Mouse (Mus musculus) left cerebral cortex, adult 9 months (tissue): Measurements from ENCODE around the gene Hs2st1.
"Not testable (repeated sequence)": the region's sequence is repeated elsewhere in the genome, so short reads cannot be mapped to it uniquely, and the experiment has no call there.

Source experiments
- DNase-seq, 2 experiments: peaks; one replicate each; pipeline ENCODE4 v3.0.0; 2022; ENCODE audit warnings: low spot score in 2 of 2

Hs2st1 gene

GRCm38 (mm10) chr3:144570047-144570815, at the start of gene Hs2st1, which contains the start of gene Selenof:
TSS of gene Hs2st1 (minus strand) at chr3:144570181.
TSS of gene Selenof (plus strand) at chr3:144570304.
- peak; percentile 99 for DNase-seq

- no peak for DNase-seq
Observed at GRCm38 (mm10) chr3:144617633-144618180, 47.7 kb upstream of the Hs2st1 start.

- DNase-seq, result peak; percentile 57 to 89
Observed at GRCm38 (mm10) chr3:144616654-144617425, 46.9 kb upstream of the Hs2st1 start.

GRCm38 (mm10) chr3:144615459-144615858, 45.5 kb upstream of the Hs2st1 start:
- no peak for DNase-seq

- DNase-seq, result no peak
Observed at GRCm38 (mm10) chr3:144614698-144615097, 44.7 kb upstream of the Hs2st1 start.

- no peak for DNase-seq
Observed at GRCm38 (mm10) chr3:144614277-144614676, 44.3 kb upstream of the Hs2st1 start.

- no peak for DNase-seq
Observed at GRCm38 (mm10) chr3:144612382-144612781, 42.4 kb upstream of the Hs2st1 start.

GRCm38 (mm10) chr3:144611626-144612271, 41.8 kb upstream of the Hs2st1 start:
- DNase-seq, result no peak

- no peak for DNase-seq
Observed at GRCm38 (mm10) chr3:144610759-144611158, 40.8 kb upstream of the Hs2st1 start.

GRCm38 (mm10) chr3:144608090-144608489, 38.1 kb upstream of the Hs2st1 start:
- no peak for DNase-seq

GRCm38 (mm10) chr3:144606449-144606848, 36.5 kb upstream of the Hs2st1 start:
- no peak for DNase-seq

GRCm38 (mm10) chr3:144605811-144606210, 35.8 kb upstream of the Hs2st1 start:
- DNase-seq, result not testable (repeated sequence)

- no peak for DNase-seq
Observed at GRCm38 (mm10) chr3:144604205-144604604, 34.2 kb upstream of the Hs2st1 start.

- no peak for DNase-seq
Observed at GRCm38 (mm10) chr3:144603558-144603957, 33.6 kb upstream of the Hs2st1 start.

GRCm38 (mm10) chr3:144602819-144603218, 32.8 kb upstream of the Hs2st1 start:
- no peak for DNase-seq

- no peak for DNase-seq
Observed at GRCm38 (mm10) chr3:144602413-144602812, 32.4 kb upstream of the Hs2st1 start.

- DNase-seq, result no peak
Observed at GRCm38 (mm10) chr3:144597790-144598467, 27.9 kb upstream of the Hs2st1 start.

GRCm38 (mm10) chr3:144597121-144597520, 27.1 kb upstream of the Hs2st1 start:
- DNase-seq, result no peak

GRCm38 (mm10) chr3:144592992-144593785, 23.2 kb upstream of the Hs2st1 start:
- no peak for DNase-seq

- DNase-seq, result no peak
Observed at GRCm38 (mm10) chr3:144589189-144589890, 19.4 kb upstream of the Hs2st1 start.
